Mouse (Mus musculus) bone marrow, adult 2 months (tissue): Measurements from ENCODE around the gene St8sia2. TPM values are rescaled to one million over a fixed set of nuclear protein-coding genes. Genes with fewer than 3 reads are reported as not detected.

ENCODE experiments used
- H3K27ac ChIP-seq: fragments of 200-500 bp; 2 replicates; pipeline ENCODE4 v1.5.1; 2012; ENCODE audit warnings: low read depth, mild to moderate bottlenecking, control low read depth, inconsistent platforms, low read length; ENCODE audit not compliant: control insufficient read depth, poor library complexity, insufficient read depth
- H3K4me1 ChIP-seq: fragments of 200-500 bp; 2 replicates; pipeline ENCODE4 v1.6.1; 2011; ENCODE audit warnings: low read length; ENCODE audit not compliant: control insufficient read depth, insufficient read depth
- H3K4me3 ChIP-seq: fragments of 200-500 bp; replicated peaks from 2 replicates; pipeline ENCODE3; 2011; ENCODE audit warnings: mild to moderate bottlenecking, low read depth, low read length, control low read depth; ENCODE audit not compliant: control insufficient read depth
- CTCF ChIP-seq: fragments of 200-500 bp; IDR thresholded peaks from 2 replicates; pipeline ENCODE4 v1.5.1; 2011; ENCODE audit warnings: low read length, control low read depth; ENCODE audit not compliant: control insufficient read depth, insufficient read depth
- POLR2A ChIP-seq: fragments of 200-500 bp; IDR thresholded peaks from 2 replicates; pipeline ENCODE4 v1.6.1; 2011; ENCODE audit warnings: low read depth, mild to moderate bottlenecking, control low read depth, low read length, borderline replicate concordance; ENCODE audit not compliant: control insufficient read depth
- WGBS: fragments of 180-500 bp; shearing (Covaris S2); methylation state at CpG from one replicate; pipeline ENCODE4 v1.1.7; 2018; 5-methylcytosine and 5-hydroxymethylcytosine counted together
- polyA plus RNA-seq: library from polyadenylated mRNA; stranded (reverse); fragments of >200 nt; gene quantifications from 2 replicates; pipeline ENCODE4 v1.2.4, GENCODE M21; 2011; ENCODE audit warnings: low replicate concordance; ENCODE audit not compliant: missing spikeins, insufficient read depth, insufficient read length

St8sia2 gene
- polyA plus RNA-seq, 1 experiment: not detected

- Histone ChIP-seq H3K27ac (no peak overlapping the region), H3K4me3 (no peak overlapping the region), H3K4me1 (no peaks in the 10 kb centered on the region)
- WGBS: 79% methylated on average over 8 of the region's 8 CpGs
- TF ChIP-seq CTCF (no peak), POLR2A (no peak)
Measured at GRCm38 (mm10) chr7:73939236-73939635, 74.3 kb downstream of the St8sia2 start.

- 84% methylated on average over 7 of the region's 7 CpGs for whole genome bisulfite sequencing
- H3K27ac ChIP-seq: no peak overlapping the region
- TF ChIP-seq POLR2A (no peak), CTCF (no peak)
Measured at GRCm38 (mm10) chr7:73938046-73938810, 75.3 kb downstream of the St8sia2 start.

GRCm38 (mm10) chr7:73936119-73936518, 77.4 kb downstream of the St8sia2 start:
- TF ChIP-seq CTCF (no peak), POLR2A (no peak)
- Histone ChIP-seq H3K4me1 (no peaks in the 10 kb centered on the region), H3K27ac (no peak overlapping the region), H3K4me3 (no peak overlapping the region)
- 45% methylated on average over 3 of the region's 3 CpGs for WGBS

More at GRCm38 (mm10) chr7:73938046-73938810, 75.3 kb downstream of the St8sia2 start:
- Histone ChIP-seq H3K4me1 (no peaks in the 10 kb centered on the region), H3K4me3 (no peak overlapping the region)

GRCm38 (mm10) chr7:73935703-73936102, 77.8 kb downstream of the St8sia2 start:
- H3K4me1 ChIP-seq: no peaks in the 10 kb centered on the region
- WGBS: 66% methylated on average over 2 of the region's 2 CpGs
- H3K4me3 ChIP-seq: no peak overlapping the region
- no peak for TF ChIP-seq CTCF
- TF ChIP-seq POLR2A: no peak
- H3K27ac ChIP-seq: no peak overlapping the region

GRCm38 (mm10) chr7:73933036-73933435, 80.5 kb downstream of the St8sia2 start:
- no peak overlapping the region for H3K4me3 ChIP-seq
- H3K27ac ChIP-seq: no peak overlapping the region
- H3K4me1 ChIP-seq: no peaks in the 10 kb centered on the region
- TF ChIP-seq CTCF (no peak), POLR2A (no peak)
- 65% methylated on average over 3 of the region's 3 CpGs for WGBS

- Histone ChIP-seq H3K27ac (no peak overlapping the region), H3K4me1 (no peaks in the 10 kb centered on the region), H3K4me3 (no peak overlapping the region)
- TF ChIP-seq POLR2A (no peak), CTCF (no peak)
- 79% methylated on average over 16 of the region's 16 CpGs for WGBS
Measured at GRCm38 (mm10) chr7:73920921-73921485, 92.5 kb downstream of the St8sia2 start.

- TF ChIP-seq POLR2A: no peak
- TF ChIP-seq CTCF: no peak
- H3K4me1 ChIP-seq: no peaks in the 10 kb centered on the region
- H3K4me3 ChIP-seq: no peak overlapping the region
- H3K27ac ChIP-seq: no peak overlapping the region
- WGBS: 82% methylated on average over 9 of the region's 9 CpGs
Measured at GRCm38 (mm10) chr7:73917633-73918311, 95.7 kb downstream of the St8sia2 start.

- no peak overlapping the region for H3K4me3 ChIP-seq
- H3K27ac ChIP-seq: no peak overlapping the region
- H3K4me1 ChIP-seq: no peaks in the 10 kb centered on the region
- no peak for TF ChIP-seq CTCF
- TF ChIP-seq POLR2A: no peak
- 52% methylated on average over 4 of the region's 4 CpGs for WGBS
Measured at GRCm38 (mm10) chr7:73911899-73912298, 101.6 kb downstream of the St8sia2 start.

GRCm38 (mm10) chr7:73910843-73911242, 102.6 kb downstream of the St8sia2 start:
- no peak for TF ChIP-seq CTCF
- WGBS: 84% methylated on average over 4 of the region's 4 CpGs
- Histone ChIP-seq H3K4me3 (no peak overlapping the region), H3K4me1 (no peaks in the 10 kb centered on the region), H3K27ac (no peak overlapping the region)
